Mouse (Mus musculus) urinary bladder, adult 2 months (tissue): ENCODE data around the gene Bphl. TPM values are rescaled to one million over a fixed set of nuclear protein-coding genes. Genes with fewer than 3 reads are reported as not detected.
"Not testable (repeated sequence)": the region's sequence is repeated elsewhere in the genome, so short reads cannot be mapped to it uniquely, and the experiment has no call there.

Experiments
- DNase-seq: peaks from one replicate; pipeline ENCODE4 v3.0.0; 2022; ENCODE audit warnings: low spot score
- polyA plus RNA-seq: library from polyadenylated mRNA; depleted of rRNA; stranded (reverse); fragments of >200 nt; gene quantifications from 2 replicates; pipeline ENCODE4 v1.2.3, GENCODE M21; 2012

The Bphl gene
- polyA plus RNA-seq, 1 experiment: 71.5 TPM

GRCm38 (mm10) chr13:34088201-34088649 lies 50.8 kb downstream of the Bphl start:
- not testable (repeated sequence) for DNase-seq

- DNase-seq: no peak
Measured at GRCm38 (mm10) chr13:34088871-34089288, 51.5 kb downstream of the Bphl start.

- DNase-seq: no peak
Measured at GRCm38 (mm10) chr13:34089358-34089757, 52.0 kb downstream of the Bphl start.

- DNase-seq: no peak
Measured at GRCm38 (mm10) chr13:34095542-34096435, 58.4 kb downstream of the Bphl start.

- no peak for DNase-seq
Measured at GRCm38 (mm10) chr13:34096455-34096854, 59.1 kb downstream of the Bphl start.

- no peak for DNase-seq
Measured at GRCm38 (mm10) chr13:34097086-34097485, 59.7 kb downstream of the Bphl start.

- no peak for DNase-seq
Measured at GRCm38 (mm10) chr13:34100733-34101132, 63.3 kb downstream of the Bphl start.

- no peak for DNase-seq
Measured at GRCm38 (mm10) chr13:34101247-34101646, 63.9 kb downstream of the Bphl start.

GRCm38 (mm10) chr13:34101908-34102307 lies 64.5 kb downstream of the Bphl start:
- no peak for DNase-seq

- DNase-seq: no peak
Measured at GRCm38 (mm10) chr13:34105364-34105763, 68.0 kb downstream of the Bphl start.

- DNase-seq: no peak
Measured at GRCm38 (mm10) chr13:34106256-34106655, 68.9 kb downstream of the Bphl start.

GRCm38 (mm10) chr13:34106999-34107398 lies 69.6 kb downstream of the Bphl start:
- DNase-seq: no peak

GRCm38 (mm10) chr13:34109035-34109676 lies 71.8 kb downstream of the Bphl start:
- DNase-seq: no peak

GRCm38 (mm10) chr13:34109677-34110058 lies 72.3 kb downstream of the Bphl start:
- DNase-seq: no peak

GRCm38 (mm10) chr13:34111019-34111418 lies 73.6 kb downstream of the Bphl start:
- no peak for DNase-seq

GRCm38 (mm10) chr13:34111878-34112277 lies 74.5 kb downstream of the Bphl start:
- no peak for DNase-seq

- no peak for DNase-seq
Measured at GRCm38 (mm10) chr13:34112369-34113081, 75.1 kb downstream of the Bphl start.

GRCm38 (mm10) chr13:34113086-34113485 lies 75.7 kb downstream of the Bphl start:
- DNase-seq: no peak

- DNase-seq: no peak
Measured at GRCm38 (mm10) chr13:34114654-34115053, 77.3 kb downstream of the Bphl start.

GRCm38 (mm10) chr13:34116508-34116907 lies 79.1 kb downstream of the Bphl start:
- no peak for DNase-seq

GRCm38 (mm10) chr13:34118816-34119215 lies 81.4 kb downstream of the Bphl start:
- DNase-seq: no peak

GRCm38 (mm10) chr13:34119406-34119805 lies 82.0 kb downstream of the Bphl start:
- no peak for DNase-seq
